Mouse (Mus musculus): ENCODE measurements around the gene Ccdc97. TPM values are rescaled to one million over a fixed set of nuclear protein-coding genes. Genes with fewer than 3 reads are reported as not detected.

Ccdc97 gene
- polyA plus RNA-seq (2014; fragmentation: Nextera tagmentation; extraction: Ambion mirVana): 29.4 and 30.8 TPM in 2 replicates

DNA sequence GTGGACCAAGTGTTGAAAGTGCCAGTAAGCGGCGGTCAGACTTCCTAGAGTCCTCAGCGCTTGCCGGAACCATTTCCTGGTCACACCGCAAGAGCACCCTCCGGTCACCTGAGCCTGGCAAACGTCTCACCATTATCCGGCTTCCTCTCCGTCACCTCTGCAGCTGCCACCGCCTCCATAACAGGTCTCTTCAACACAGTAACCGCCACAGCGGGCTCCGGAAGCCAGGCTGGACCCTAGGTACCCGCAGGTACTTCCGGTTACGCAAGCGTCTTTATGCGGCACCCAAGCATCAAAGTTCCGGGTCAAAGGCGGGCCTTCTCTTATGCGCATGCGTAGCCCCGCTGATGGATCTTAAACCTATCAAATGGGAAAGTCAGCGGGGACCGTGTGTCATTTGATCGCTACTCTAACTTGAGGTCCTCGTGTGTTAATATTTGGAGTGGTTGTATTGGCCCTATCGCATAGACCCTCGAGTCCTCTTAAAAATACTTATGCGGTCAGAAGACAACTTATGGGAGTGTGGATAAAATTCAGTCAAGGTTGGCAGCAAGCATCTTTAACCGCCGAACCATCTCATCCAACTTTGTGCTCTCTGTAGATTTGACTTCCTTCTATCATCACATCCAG lies at the start of gene Ccdc97:
Ccdc97 (minus strand) TSS at position 301 of the 630 bp plus-strand sequence.
- Histone ChIP-seq H3K4me3 (ENCODE audit: low read depth, low read length) (peak within 1 kb of the TSS; percentile 73), H3K36me3 (ENCODE audit: control insufficient read depth, insufficient read depth, low read length) (peaks cover 54% of the 10 kb centered on the region), H3K27ac (ENCODE audit: low read length) (peak within 1 kb of the TSS; percentile 69), H3K27me3 (ENCODE audit: control insufficient read depth, insufficient read depth, low read length) (no peaks in the 10 kb centered on the region), H3K9me3 (ENCODE audit: control insufficient read depth, low read depth, low read length) (no peaks in the 10 kb centered on the region), H3K9ac (replicated peaks; ENCODE audit: low read depth, low read length) (peak within 1 kb of the TSS; percentile 51), H3K4me2 (replicated peaks; ENCODE audit: low read depth, low read length) (peak within 1 kb of the TSS; percentile 92), H3K4me1 (ENCODE audit: control insufficient read depth, insufficient read depth, low read length) (peaks cover 11% of the 10 kb centered on the region; the same call in 1 of the 2 replicates)
- 4% methylated on average over 32 of the region's 32 CpGs for WGBS
- ATAC-seq (ENCODE audit: insufficient number of reproducible peaks, insufficient read depth, low FRiP score, low read depth): peak; percentile 86

DNA sequence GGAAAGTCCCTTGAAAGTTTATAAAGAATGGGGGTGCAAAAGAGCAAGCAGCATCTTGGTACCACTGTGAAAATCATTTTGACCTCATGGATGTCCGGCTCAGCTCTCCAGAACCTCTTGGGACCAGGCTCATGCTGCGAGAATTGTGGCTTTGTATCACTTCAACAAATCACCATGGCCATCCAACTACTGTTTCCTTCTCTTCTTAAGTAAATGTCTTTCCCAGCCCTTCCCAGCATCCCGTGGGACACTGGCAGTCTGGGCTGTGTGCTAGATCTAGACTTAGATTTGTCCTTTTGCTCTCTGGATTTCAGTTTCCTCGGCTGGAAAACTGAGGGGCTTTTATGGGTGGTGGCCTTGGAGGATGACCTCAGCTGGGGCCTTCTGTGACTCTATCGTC lies 49.3 kb upstream of the Ccdc97 start:
- no peak overlapping the region for H3K4me3 ChIP-seq (ENCODE audit: low read depth, low read length)
- no peak overlapping the region for H3K27ac ChIP-seq (ENCODE audit: low read length)
- H3K9ac ChIP-seq (replicated peaks; ENCODE audit: low read depth, low read length): no peak overlapping the region
- no peak for ATAC-seq (ENCODE audit: insufficient number of reproducible peaks, insufficient read depth, low FRiP score, low read depth)
- H3K36me3 ChIP-seq (ENCODE audit: control insufficient read depth, insufficient read depth, low read length): peaks cover 63% of the 10 kb centered on the region
- H3K27me3 ChIP-seq (ENCODE audit: control insufficient read depth, insufficient read depth, low read length): no peaks in the 10 kb centered on the region
- H3K9me3 ChIP-seq (ENCODE audit: control insufficient read depth, low read depth, low read length): no peaks in the 10 kb centered on the region
- WGBS: 90% methylated on average over 5 of the region's 5 CpGs
- H3K4me1 ChIP-seq (ENCODE audit: control insufficient read depth, insufficient read depth, low read length): no peaks in the 10 kb centered on the region
- H3K4me2 ChIP-seq (replicated peaks; ENCODE audit: low read depth, low read length): no peak overlapping the region

DNA sequence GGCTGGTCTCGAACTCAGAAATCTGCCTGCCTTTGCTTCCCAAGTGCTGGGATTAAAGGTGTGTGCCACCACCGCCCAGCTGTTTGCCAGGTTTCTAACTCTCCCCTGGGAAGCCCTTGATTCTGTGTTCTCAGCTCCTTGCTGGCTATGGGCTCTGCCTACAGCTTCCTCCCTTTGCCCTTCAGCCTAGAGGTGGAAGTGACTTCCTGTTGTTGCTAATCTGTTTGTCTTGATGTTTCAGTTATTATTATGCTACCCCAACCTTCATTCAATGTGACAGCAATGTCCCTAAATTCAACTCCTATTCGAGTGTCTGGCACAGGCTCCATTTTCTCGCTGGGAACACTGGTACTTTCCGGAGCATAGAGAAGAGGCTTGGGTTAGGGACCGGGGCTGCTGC lies 47.2 kb upstream of the Ccdc97 start:
- no peak overlapping the region for H3K4me2 ChIP-seq (replicated peaks; ENCODE audit: low read depth, low read length)
- H3K9me3 ChIP-seq (ENCODE audit: control insufficient read depth, low read depth, low read length): no peaks in the 10 kb centered on the region
- H3K36me3 ChIP-seq (ENCODE audit: control insufficient read depth, insufficient read depth, low read length): peaks cover 62% of the 10 kb centered on the region
- H3K27me3 ChIP-seq (ENCODE audit: control insufficient read depth, insufficient read depth, low read length): no peaks in the 10 kb centered on the region
- WGBS: 86% methylated on average over 6 of the region's 6 CpGs
- H3K4me3 ChIP-seq (ENCODE audit: low read depth, low read length): no peak overlapping the region
- H3K9ac ChIP-seq (replicated peaks; ENCODE audit: low read depth, low read length): no peak overlapping the region
- H3K4me1 ChIP-seq (ENCODE audit: control insufficient read depth, insufficient read depth, low read length): no peaks in the 10 kb centered on the region
- no peak for ATAC-seq (ENCODE audit: insufficient number of reproducible peaks, insufficient read depth, low FRiP score, low read depth)
- no peak overlapping the region for H3K27ac ChIP-seq (ENCODE audit: low read length)

DNA sequence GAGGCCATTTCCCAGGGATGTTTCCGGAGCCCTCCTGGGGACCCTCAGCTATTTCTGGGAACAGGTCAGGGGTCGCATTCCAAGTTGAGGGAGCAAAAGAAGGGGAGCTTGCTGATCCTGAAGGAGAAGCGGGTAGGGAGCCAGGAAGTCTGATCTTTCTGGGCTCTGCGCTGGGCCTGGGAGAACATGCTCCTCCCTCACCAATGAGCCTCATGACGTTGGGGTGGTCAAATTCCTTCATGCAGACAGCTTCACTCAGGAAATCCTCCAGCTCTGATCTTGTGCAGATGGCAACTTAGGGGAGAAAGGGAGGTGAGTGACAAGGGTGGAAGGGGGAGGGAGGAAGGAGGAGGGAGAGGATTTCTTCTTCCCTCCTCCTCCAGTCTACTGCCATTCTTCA lies 45.3 kb upstream of the Ccdc97 start:
- no peaks in the 10 kb centered on the region for H3K9me3 ChIP-seq (ENCODE audit: control insufficient read depth, low read depth, low read length)
- no peaks in the 10 kb centered on the region for H3K27me3 ChIP-seq (ENCODE audit: control insufficient read depth, insufficient read depth, low read length)
- no peak overlapping the region for H3K4me2 ChIP-seq (replicated peaks; ENCODE audit: low read depth, low read length)
- H3K36me3 ChIP-seq (ENCODE audit: control insufficient read depth, insufficient read depth, low read length): peaks cover 55% of the 10 kb centered on the region
- peak overlapping the region; percentile 49; the same call in 1 of the 2 replicates for H3K27ac ChIP-seq (ENCODE audit: low read length)
- H3K9ac ChIP-seq (replicated peaks; ENCODE audit: low read depth, low read length): no peak overlapping the region
- WGBS: 52% methylated on average over 5 of the region's 5 CpGs
- no peak; the same call in 1 of the 2 replicates for ATAC-seq (ENCODE audit: insufficient number of reproducible peaks, insufficient read depth, low FRiP score, low read depth)
- no peaks in the 10 kb centered on the region for H3K4me1 ChIP-seq (ENCODE audit: control insufficient read depth, insufficient read depth, low read length)
- no peak overlapping the region for H3K4me3 ChIP-seq (ENCODE audit: low read depth, low read length)

DNA sequence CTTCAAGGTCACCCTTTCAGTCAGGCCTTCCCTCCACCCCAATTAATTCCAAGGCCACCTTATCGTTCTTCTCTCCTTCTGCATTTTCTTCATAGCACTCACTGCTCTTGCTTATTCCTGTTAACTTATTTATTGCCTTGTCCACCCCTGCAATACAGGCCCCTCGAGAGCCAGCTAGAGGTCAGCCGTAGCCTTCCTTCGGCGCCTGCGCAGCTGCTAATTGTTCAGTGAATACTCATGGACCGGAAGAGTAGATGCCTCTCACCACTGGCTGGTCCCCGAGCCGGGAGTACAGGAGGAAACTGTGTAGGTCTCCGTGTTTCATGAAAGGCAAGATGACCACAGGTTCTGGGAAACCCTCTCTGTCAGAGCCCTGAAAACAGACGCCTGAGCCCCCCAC lies 44.8 kb upstream of the Ccdc97 start:
- Histone ChIP-seq H3K4me3 (ENCODE audit: low read depth, low read length) (no peak overlapping the region), H3K9ac (replicated peaks; ENCODE audit: low read depth, low read length) (no peak overlapping the region), H3K9me3 (ENCODE audit: control insufficient read depth, low read depth, low read length) (no peaks in the 10 kb centered on the region), H3K4me2 (replicated peaks; ENCODE audit: low read depth, low read length) (no peak overlapping the region), H3K27ac (ENCODE audit: low read length) (peak overlapping the region; percentile 49; the same call in 1 of the 2 replicates), H3K36me3 (ENCODE audit: control insufficient read depth, insufficient read depth, low read length) (peaks cover 54% of the 10 kb centered on the region), H3K27me3 (ENCODE audit: control insufficient read depth, insufficient read depth, low read length) (no peaks in the 10 kb centered on the region), H3K4me1 (ENCODE audit: control insufficient read depth, insufficient read depth, low read length) (no peaks in the 10 kb centered on the region)
- WGBS: 65% methylated on average over 11 of the region's 11 CpGs
- no peak for ATAC-seq (ENCODE audit: insufficient number of reproducible peaks, insufficient read depth, low FRiP score, low read depth)

DNA sequence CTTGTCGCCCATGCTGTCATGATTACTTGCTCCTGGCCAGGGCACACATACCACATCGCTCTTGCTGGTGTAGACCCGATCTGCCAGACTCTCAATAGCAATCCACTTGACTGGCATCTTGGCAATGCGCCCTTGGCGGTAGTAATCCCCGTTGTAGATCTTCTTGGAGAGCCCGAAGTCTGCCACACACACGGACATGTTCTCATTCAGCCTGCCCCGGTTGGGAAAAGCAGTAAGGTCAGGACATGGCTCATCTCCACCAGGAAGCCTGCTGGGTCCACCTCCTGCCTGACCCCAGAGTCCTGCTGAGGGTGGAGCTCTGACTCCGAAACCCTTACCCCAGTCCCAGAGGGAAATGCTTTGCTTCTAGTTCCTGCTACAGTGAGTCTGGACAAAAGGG lies 42.5 kb upstream of the Ccdc97 start:
- H3K36me3 ChIP-seq (ENCODE audit: control insufficient read depth, insufficient read depth, low read length): peaks cover 38% of the 10 kb centered on the region
- no peak overlapping the region for H3K4me3 ChIP-seq (ENCODE audit: low read depth, low read length)
- H3K9me3 ChIP-seq (ENCODE audit: control insufficient read depth, low read depth, low read length): no peaks in the 10 kb centered on the region
- WGBS: 84% methylated on average over 10 of the region's 10 CpGs
- H3K4me1 ChIP-seq (ENCODE audit: control insufficient read depth, insufficient read depth, low read length): no peaks in the 10 kb centered on the region
- no peak overlapping the region for H3K4me2 ChIP-seq (replicated peaks; ENCODE audit: low read depth, low read length)
- no peaks in the 10 kb centered on the region for H3K27me3 ChIP-seq (ENCODE audit: control insufficient read depth, insufficient read depth, low read length)
- H3K9ac ChIP-seq (replicated peaks; ENCODE audit: low read depth, low read length): no peak overlapping the region
- H3K27ac ChIP-seq (ENCODE audit: low read length): no peak overlapping the region
- ATAC-seq (ENCODE audit: insufficient number of reproducible peaks, insufficient read depth, low FRiP score, low read depth): no peak

DNA sequence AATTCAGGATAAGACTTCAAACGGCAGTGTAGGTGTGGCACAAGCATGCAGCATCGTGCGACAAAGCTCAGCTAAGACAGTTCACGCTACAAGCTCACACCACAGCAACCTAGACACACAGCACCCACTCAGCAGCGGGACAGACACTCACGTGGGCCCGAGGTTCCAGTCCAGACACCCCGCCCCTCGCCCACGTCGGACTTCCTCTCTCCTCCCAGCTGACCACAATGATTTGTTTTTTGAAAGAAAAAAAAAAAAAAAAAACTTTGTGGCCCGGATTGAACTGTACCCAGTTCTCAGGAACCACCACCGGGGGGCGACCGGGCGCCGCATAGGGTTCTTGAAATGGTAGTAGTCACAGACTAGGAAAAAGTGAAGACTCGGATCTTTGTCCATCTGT lies 37.1 kb upstream of the Ccdc97 start:
- peaks cover 14% of the 10 kb centered on the region for H3K4me1 ChIP-seq (ENCODE audit: control insufficient read depth, insufficient read depth, low read length)
- H3K9ac ChIP-seq (replicated peaks; ENCODE audit: low read depth, low read length): no peak overlapping the region; the same call in 1 of the 2 replicates
- peak; percentile 29 for ATAC-seq (ENCODE audit: insufficient number of reproducible peaks, insufficient read depth, low FRiP score, low read depth)
- 1% methylated on average over 18 of the region's 18 CpGs for WGBS
- peak overlapping the region; percentile 99 for H3K4me3 ChIP-seq (ENCODE audit: low read depth, low read length)
- H3K9me3 ChIP-seq (ENCODE audit: control insufficient read depth, low read depth, low read length): no peaks in the 10 kb centered on the region
- H3K36me3 ChIP-seq (ENCODE audit: control insufficient read depth, insufficient read depth, low read length): peaks cover 19% of the 10 kb centered on the region
- peak overlapping the region; percentile 92 for H3K4me2 ChIP-seq (replicated peaks; ENCODE audit: low read depth, low read length)
- no peaks in the 10 kb centered on the region for H3K27me3 ChIP-seq (ENCODE audit: control insufficient read depth, insufficient read depth, low read length)
- H3K27ac ChIP-seq (ENCODE audit: low read length): peak overlapping the region; percentile 87

DNA sequence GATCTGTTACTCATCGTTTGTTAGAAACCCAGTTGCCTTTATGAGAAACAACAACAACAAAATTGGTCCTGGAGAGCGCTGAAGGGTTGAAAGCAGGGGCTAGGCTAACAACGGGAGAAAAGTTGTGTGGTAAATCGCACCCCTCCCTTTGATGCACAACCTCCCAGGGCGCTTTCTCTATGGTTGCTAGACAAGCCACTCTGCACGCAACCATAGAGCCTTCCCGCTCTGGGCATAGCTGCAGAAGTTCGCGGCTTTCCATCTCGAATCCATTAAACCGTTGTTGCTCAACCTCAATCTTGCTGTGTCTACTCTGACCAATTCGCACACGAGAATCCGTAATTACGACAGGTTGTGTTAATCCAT lies 36.6 kb upstream of the Ccdc97 start:
- H3K4me2 ChIP-seq (replicated peaks; ENCODE audit: low read depth, low read length): peak overlapping the region; percentile 92
- no peak overlapping the region; the same call in 1 of the 2 replicates for H3K9ac ChIP-seq (replicated peaks; ENCODE audit: low read depth, low read length)
- no peaks in the 10 kb centered on the region for H3K27me3 ChIP-seq (ENCODE audit: control insufficient read depth, insufficient read depth, low read length)
- peaks cover 14% of the 10 kb centered on the region for H3K4me1 ChIP-seq (ENCODE audit: control insufficient read depth, insufficient read depth, low read length)
- peaks cover 20% of the 10 kb centered on the region for H3K36me3 ChIP-seq (ENCODE audit: control insufficient read depth, insufficient read depth, low read length)
- H3K27ac ChIP-seq (ENCODE audit: low read length): peak overlapping the region; percentile 87
- ATAC-seq (ENCODE audit: insufficient number of reproducible peaks, insufficient read depth, low FRiP score, low read depth): peak; percentile 35; the same call in 1 of the 2 replicates
- peak overlapping the region; percentile 99 for H3K4me3 ChIP-seq (ENCODE audit: low read depth, low read length)
- no peaks in the 10 kb centered on the region for H3K9me3 ChIP-seq (ENCODE audit: control insufficient read depth, low read depth, low read length)
- 0% methylated on average over 15 of the region's 15 CpGs for WGBS
